Mouse (Mus musculus): ENCODE data around the gene Ptprd. TPM values are rescaled to one million over a fixed set of nuclear protein-coding genes. Genes with fewer than 3 reads are reported as not detected.
"Not testable (repeated sequence)": the region's sequence is repeated elsewhere in the genome, so short reads cannot be mapped to it uniquely, and the experiment has no call there.

Gene Ptprd
- polyA plus RNA-seq, 1 experiment = 0.15 TPM

- H3K27ac ChIP-seq (ENCODE audit: insufficient read depth, low read length) = no peak overlapping the region
- WGBS = 67% methylated on average over 4 of the region's 4 CpGs
- no peak overlapping the region for H3K4me3 ChIP-seq (ENCODE audit: extremely low read depth, insufficient read depth, insufficient read length)
- no peaks in the 10 kb centered on the region for H3K4me1 ChIP-seq (ENCODE audit: control insufficient read depth, insufficient read depth, insufficient read length)
- H3K36me3 ChIP-seq (ENCODE audit: control insufficient read depth, insufficient read depth, low read length) = no peaks in the 10 kb centered on the region
- DNase-seq (ENCODE audit: low read depth in 1 of 2, low spot score in 2 of 2) = no peak
- TF ChIP-seq CTCF (IDR thresholded peaks at IDR 0.05; ENCODE audit: extremely low read depth, insufficient read depth, insufficient read length, insufficient replicate concordance) = no peak
- TF ChIP-seq POLR2A (IDR thresholded peaks at IDR 0.05; ENCODE audit: low read depth, low read length) = no peak
- no peaks in the 10 kb centered on the region for H3K27me3 ChIP-seq (ENCODE audit: control insufficient read depth, insufficient read depth, low read length)
Measured at GRCm38 (mm10) chr4:77992709-77993108, 219.1 kb downstream of the Ptprd start.

GRCm38 (mm10) chr4:77982094-77982493 lies 229.7 kb downstream of the Ptprd start:
- no peaks in the 10 kb centered on the region for H3K36me3 ChIP-seq (ENCODE audit: control insufficient read depth, insufficient read depth, low read length)
- WGBS = 89% methylated on average over 4 of the region's 4 CpGs

GRCm38 (mm10) chr4:77961711-77962110 lies 250.1 kb downstream of the Ptprd start:
- WGBS = 24% methylated on average over 2 of the region's 2 CpGs
- TF ChIP-seq POLR2A (IDR thresholded peaks at IDR 0.05; ENCODE audit: low read depth, low read length) = no peak
- no peak for TF ChIP-seq CTCF (IDR thresholded peaks at IDR 0.05; ENCODE audit: extremely low read depth, insufficient read depth, insufficient read length, insufficient replicate concordance)
- H3K27ac ChIP-seq (ENCODE audit: insufficient read depth, low read length) = no peak overlapping the region
- no peak for DNase-seq (ENCODE audit: low read depth in 1 of 2, low spot score in 2 of 2)
- no peaks in the 10 kb centered on the region for H3K4me1 ChIP-seq (ENCODE audit: control insufficient read depth, insufficient read depth, insufficient read length)
- H3K27me3 ChIP-seq (ENCODE audit: control insufficient read depth, insufficient read depth, low read length) = no peaks in the 10 kb centered on the region
- H3K4me3 ChIP-seq (ENCODE audit: extremely low read depth, insufficient read depth, insufficient read length) = no peak overlapping the region
- no peaks in the 10 kb centered on the region for H3K36me3 ChIP-seq (ENCODE audit: control insufficient read depth, insufficient read depth, low read length)

More at GRCm38 (mm10) chr4:77982094-77982493, 229.7 kb downstream of the Ptprd start:
- DNase-seq (ENCODE audit: low read depth in 1 of 2, low spot score in 2 of 2) = no peak
- no peak overlapping the region for H3K4me3 ChIP-seq (ENCODE audit: extremely low read depth, insufficient read depth, insufficient read length)
- TF ChIP-seq POLR2A (IDR thresholded peaks at IDR 0.05; ENCODE audit: low read depth, low read length) (no peak), CTCF (IDR thresholded peaks at IDR 0.05; ENCODE audit: extremely low read depth, insufficient read depth, insufficient read length, insufficient replicate concordance) (no peak)
- no peak overlapping the region for H3K27ac ChIP-seq (ENCODE audit: insufficient read depth, low read length)
- H3K4me1 ChIP-seq (ENCODE audit: control insufficient read depth, insufficient read depth, insufficient read length) = no peaks in the 10 kb centered on the region
- H3K27me3 ChIP-seq (ENCODE audit: control insufficient read depth, insufficient read depth, low read length) = no peaks in the 10 kb centered on the region

GRCm38 (mm10) chr4:77889489-77889888 lies 322.3 kb downstream of the Ptprd start:
- Histone ChIP-seq H3K4me1 (ENCODE audit: control insufficient read depth, insufficient read depth, insufficient read length) (no peaks in the 10 kb centered on the region), H3K4me3 (ENCODE audit: extremely low read depth, insufficient read depth, insufficient read length) (no peak overlapping the region), H3K27ac (ENCODE audit: insufficient read depth, low read length) (no peak overlapping the region), H3K36me3 (ENCODE audit: control insufficient read depth, insufficient read depth, low read length) (no peaks in the 10 kb centered on the region), H3K27me3 (ENCODE audit: control insufficient read depth, insufficient read depth, low read length) (no peaks in the 10 kb centered on the region)
- no peak for DNase-seq (ENCODE audit: low read depth in 1 of 2, low spot score in 2 of 2)
- TF ChIP-seq POLR2A (IDR thresholded peaks at IDR 0.05; ENCODE audit: low read depth, low read length) (no peak), CTCF (IDR thresholded peaks at IDR 0.05; ENCODE audit: extremely low read depth, insufficient read depth, insufficient read length, insufficient replicate concordance) (no peak)
- WGBS = 74% methylated on average over 4 of the region's 4 CpGs

GRCm38 (mm10) chr4:77880213-77880612 lies 331.5 kb downstream of the Ptprd start:
- WGBS = 60% methylated on average over 2 of the region's 2 CpGs
- H3K27me3 ChIP-seq (ENCODE audit: control insufficient read depth, insufficient read depth, low read length) = no peaks in the 10 kb centered on the region
- no peak overlapping the region for H3K27ac ChIP-seq (ENCODE audit: insufficient read depth, low read length)
- TF ChIP-seq POLR2A (IDR thresholded peaks at IDR 0.05; ENCODE audit: low read depth, low read length) = no peak
- no peak for TF ChIP-seq CTCF (IDR thresholded peaks at IDR 0.05; ENCODE audit: extremely low read depth, insufficient read depth, insufficient read length, insufficient replicate concordance)
- no peak for DNase-seq (ENCODE audit: low read depth in 1 of 2, low spot score in 2 of 2)
- no peak overlapping the region for H3K4me3 ChIP-seq (ENCODE audit: extremely low read depth, insufficient read depth, insufficient read length)
- no peaks in the 10 kb centered on the region for H3K4me1 ChIP-seq (ENCODE audit: control insufficient read depth, insufficient read depth, insufficient read length)
- no peaks in the 10 kb centered on the region for H3K36me3 ChIP-seq (ENCODE audit: control insufficient read depth, insufficient read depth, low read length)

GRCm38 (mm10) chr4:77861269-77861668 lies 350.5 kb downstream of the Ptprd start:
- H3K36me3 ChIP-seq (ENCODE audit: control insufficient read depth, insufficient read depth, low read length) = no peaks in the 10 kb centered on the region
- 41% methylated on average over 5 of the region's 5 CpGs for WGBS
- H3K4me1 ChIP-seq (ENCODE audit: control insufficient read depth, insufficient read depth, insufficient read length) = no peaks in the 10 kb centered on the region
- DNase-seq (ENCODE audit: low read depth in 1 of 2, low spot score in 2 of 2) = no peak
- H3K27me3 ChIP-seq (ENCODE audit: control insufficient read depth, insufficient read depth, low read length) = no peaks in the 10 kb centered on the region
- H3K4me3 ChIP-seq (ENCODE audit: extremely low read depth, insufficient read depth, insufficient read length) = no peak overlapping the region
- TF ChIP-seq CTCF (IDR thresholded peaks at IDR 0.05; ENCODE audit: extremely low read depth, insufficient read depth, insufficient read length, insufficient replicate concordance) (no peak), POLR2A (IDR thresholded peaks at IDR 0.05; ENCODE audit: low read depth, low read length) (no peak)
- no peak overlapping the region for H3K27ac ChIP-seq (ENCODE audit: insufficient read depth, low read length)

GRCm38 (mm10) chr4:77797391-77797790 lies 414.4 kb downstream of the Ptprd start:
- H3K4me3 ChIP-seq (ENCODE audit: extremely low read depth, insufficient read depth, insufficient read length); H3K27me3 ChIP-seq (ENCODE audit: control insufficient read depth, insufficient read depth, low read length); H3K4me1 ChIP-seq (ENCODE audit: control insufficient read depth, insufficient read depth, insufficient read length); DNase-seq (ENCODE audit: low read depth in 1 of 2, low spot score in 2 of 2); H3K27ac ChIP-seq (ENCODE audit: insufficient read depth, low read length); H3K36me3 ChIP-seq (ENCODE audit: control insufficient read depth, insufficient read depth, low read length): not testable (repeated sequence)
- WGBS = 79% methylated on average over 1 of the region's 1 CpGs
